Mouse (Mus musculus): ENCODE measurements around the gene Armcx3. TPM values are rescaled to one million over a fixed set of nuclear protein-coding genes. Genes with fewer than 3 reads are reported as not detected.
"Not testable (repeated sequence)": the region's sequence is repeated elsewhere in the genome, so short reads cannot be mapped to it uniquely, and the experiment has no call there.

Gene Armcx3
- 48.9 and 53.4 TPM in 2 replicates for polyA plus RNA-seq (2015; fragmentation: Nextera tagmentation; extraction: Ambion mirVana)

- ATAC-seq (replicated peaks; ENCODE audit: low FRiP score, low read depth) = peak; percentile 93
- no peaks in the 10 kb centered on the region for H3K4me1 ChIP-seq (replicated peaks; ENCODE audit: insufficient read depth, low read length)
- H3K9ac ChIP-seq (ENCODE audit: low read depth, low read length) = peak within 1 kb of the TSS; percentile 65
- H3K4me2 ChIP-seq (ENCODE audit: low read length) = peak within 1 kb of the TSS; percentile 54
- peak; percentile 81 for DNase-seq (ENCODE audit: low spot score)
- H3K9me3 ChIP-seq (replicated peaks; ENCODE audit: low read length) = no peaks in the 10 kb centered on the region
- WGBS = 32% methylated on average over 46 of the region's 46 CpGs
- H3K27me3 ChIP-seq (ENCODE audit: insufficient read depth, low read length) = no peaks in the 10 kb centered on the region
- peak within 1 kb of the TSS; percentile 80 for H3K27ac ChIP-seq
- no peak for TF ChIP-seq CTCF (IDR thresholded peaks at IDR 0.05; ENCODE audit: low read depth)
- H3K36me3 ChIP-seq (ENCODE audit: insufficient read depth, low read length) = no peaks in the 10 kb centered on the region
- H3K4me3 ChIP-seq (replicated peaks; ENCODE audit: low read depth, low read length) = peak within 1 kb of the TSS; percentile 62
Observed at GRCm38 (mm10) chrX:134756434-134757292, at the start of gene Armcx3. Gene Armcx3 (plus strand): TSS chrX:134756595.

- H3K4me1 ChIP-seq (replicated peaks; ENCODE audit: insufficient read depth, low read length) = no peaks in the 10 kb centered on the region
- H3K9me3 ChIP-seq (replicated peaks; ENCODE audit: low read length) = no peaks in the 10 kb centered on the region
- H3K27ac ChIP-seq = no peak overlapping the region
- 41% methylated on average over 3 of the region's 3 CpGs for WGBS
- H3K9ac ChIP-seq (ENCODE audit: low read depth, low read length) = no peak overlapping the region
- DNase-seq (ENCODE audit: low spot score) (no peak), ATAC-seq (replicated peaks; ENCODE audit: low FRiP score, low read depth) (no peak)
- no peak for TF ChIP-seq CTCF (IDR thresholded peaks at IDR 0.05; ENCODE audit: low read depth)
- no peak overlapping the region for H3K4me2 ChIP-seq (ENCODE audit: low read length)
- no peaks in the 10 kb centered on the region for H3K27me3 ChIP-seq (ENCODE audit: insufficient read depth, low read length)
- no peak overlapping the region for H3K4me3 ChIP-seq (replicated peaks; ENCODE audit: low read depth, low read length)
- H3K36me3 ChIP-seq (ENCODE audit: insufficient read depth, low read length) = 0 out of 2 replicates have a peak, but pooled peaks cover 4% of the 10 kb centered on the region
Observed at GRCm38 (mm10) chrX:134716863-134717262, 39.5 kb upstream of the Armcx3 start.

GRCm38 (mm10) chrX:134717752-134718308 lies 38.6 kb upstream of the Armcx3 start, which contains the start of gene Armcx1:
Gene Armcx1 (plus strand): TSS chrX:134717963.
- H3K4me1 ChIP-seq (replicated peaks; ENCODE audit: insufficient read depth, low read length) = no peaks in the 10 kb centered on the region
- H3K9me3 ChIP-seq (replicated peaks; ENCODE audit: low read length) = no peaks in the 10 kb centered on the region
- no peaks in the 10 kb centered on the region for H3K27me3 ChIP-seq (ENCODE audit: insufficient read depth, low read length)
- H3K36me3 ChIP-seq (ENCODE audit: insufficient read depth, low read length) = 0 out of 2 replicates have a peak, but pooled peaks cover 4% of the 10 kb centered on the region
- TF ChIP-seq CTCF (IDR thresholded peaks at IDR 0.05; ENCODE audit: low read depth) = peak; percentile 28; the same call in 1 of the 2 replicates
- H3K9ac ChIP-seq (ENCODE audit: low read depth, low read length) = peak within 1 kb of the TSS; percentile 53
- peak; percentile 93 for ATAC-seq (replicated peaks; ENCODE audit: low FRiP score, low read depth)
- WGBS = 17% methylated on average over 16 of the region's 16 CpGs
- H3K4me3 ChIP-seq (replicated peaks; ENCODE audit: low read depth, low read length) = peak within 1 kb of the TSS; percentile 50
- peak within 1 kb of the TSS; percentile 60 for H3K4me2 ChIP-seq (ENCODE audit: low read length)
- peak; percentile 84 for DNase-seq (ENCODE audit: low spot score)
- peak within 1 kb of the TSS; percentile 83 for H3K27ac ChIP-seq

- TF ChIP-seq CTCF (IDR thresholded peaks at IDR 0.05; ENCODE audit: low read depth) = no peak
- Histone ChIP-seq H3K9ac (ENCODE audit: low read depth, low read length) (peak overlapping the region; percentile 53), H3K9me3 (replicated peaks; ENCODE audit: low read length) (no peaks in the 10 kb centered on the region), H3K27ac (peak overlapping the region; percentile 83), H3K36me3 (ENCODE audit: insufficient read depth, low read length) (0 out of 2 replicates have a peak, but pooled peaks cover 4% of the 10 kb centered on the region), H3K4me2 (ENCODE audit: low read length) (peak overlapping the region; percentile 60), H3K4me1 (replicated peaks; ENCODE audit: insufficient read depth, low read length) (no peaks in the 10 kb centered on the region), H3K27me3 (ENCODE audit: insufficient read depth, low read length) (no peaks in the 10 kb centered on the region), H3K4me3 (replicated peaks; ENCODE audit: low read depth, low read length) (peak overlapping the region; percentile 50)
- DNase-seq (ENCODE audit: low spot score) = peak; percentile 83
- 27% methylated on average over 14 of the region's 14 CpGs for WGBS
- peak; percentile 90 for ATAC-seq (replicated peaks; ENCODE audit: low FRiP score, low read depth)
Observed at GRCm38 (mm10) chrX:134718524-134718923, 37.9 kb upstream of the Armcx3 start.

- H3K4me3 ChIP-seq (replicated peaks; ENCODE audit: low read depth, low read length); H3K4me1 ChIP-seq (replicated peaks; ENCODE audit: insufficient read depth, low read length); H3K9ac ChIP-seq (ENCODE audit: low read depth, low read length); DNase-seq (ENCODE audit: low spot score); H3K27me3 ChIP-seq (ENCODE audit: insufficient read depth, low read length); H3K9me3 ChIP-seq (replicated peaks; ENCODE audit: low read length); H3K27ac ChIP-seq; H3K36me3 ChIP-seq (ENCODE audit: insufficient read depth, low read length); H3K4me2 ChIP-seq (ENCODE audit: low read length): not testable (repeated sequence)
- 37% methylated on average over 2 of the region's 2 CpGs for WGBS
- ATAC-seq (replicated peaks; ENCODE audit: low FRiP score, low read depth) = peak; percentile 43; the same call in 1 of the 2 replicates
Observed at GRCm38 (mm10) chrX:134723762-134724161, 32.6 kb upstream of the Armcx3 start.

GRCm38 (mm10) chrX:134729778-134730177 lies 26.6 kb upstream of the Armcx3 start:
- H3K27me3 ChIP-seq (ENCODE audit: insufficient read depth, low read length) = no peaks in the 10 kb centered on the region
- no peak for ATAC-seq (replicated peaks; ENCODE audit: low FRiP score, low read depth)

More at GRCm38 (mm10) chrX:134729778-134730177, 26.6 kb upstream of the Armcx3 start:
- H3K27ac ChIP-seq = no peak overlapping the region
- H3K9me3 ChIP-seq (replicated peaks; ENCODE audit: low read length) = no peaks in the 10 kb centered on the region
- WGBS = 40% methylated on average over 4 of the region's 4 CpGs
- H3K4me2 ChIP-seq (ENCODE audit: low read length) = no peak overlapping the region
- H3K4me1 ChIP-seq (replicated peaks; ENCODE audit: insufficient read depth, low read length) = no peaks in the 10 kb centered on the region
- peak; percentile 72 for TF ChIP-seq CTCF (IDR thresholded peaks at IDR 0.05; ENCODE audit: low read depth)
- no peak overlapping the region for H3K4me3 ChIP-seq (replicated peaks; ENCODE audit: low read depth, low read length)
- peak; percentile 72 for DNase-seq (ENCODE audit: low spot score)
- H3K9ac ChIP-seq (ENCODE audit: low read depth, low read length) = no peak overlapping the region
- H3K36me3 ChIP-seq (ENCODE audit: insufficient read depth, low read length) = no peaks in the 10 kb centered on the region

Measured in kidney, postnatal 0 days (tissue).